9 mouse cellular contexts compared by ENCODE assay signal in genomic region chr10:127288328-127288799, GRCm38 (mm10). TPM values are rescaled to one million over a fixed set of nuclear protein-coding genes. Genes with fewer than 3 reads are reported as not detected.
A peak's percentile ranks its signal among the peaks of the same experiment; 100 is the strongest.
DNase-seq lines count a peak whose midpoint lies in the region; ATAC-seq and TF ChIP-seq lines count a peak whose summit lies in the region.
"Had no signal": no experiment of that assay in that cellular context is flagged by ENCODE, and none has a peak within 500 bp of the region (broad histone marks: within the 10 kb centered on the region; RNA-seq: fewer than 3 reads in every experiment).

No protein-coding gene starts in this region.

- no peak for TF ChIP-seq POLR2A in cerebellum, adult 2 months (IDR thresholded peaks at IDR 0.05; ENCODE audit: borderline replicate concordance, insufficient read depth, low read length)

- peaks cover 43% of the 10 kb centered on the region for H3K36me3 ChIP-seq in heart, embryonic 12.5 days
- H3K36me3 ChIP-seq in limb, embryonic 10.5 days: peaks cover 55% of the 10 kb centered on the region
- H3K36me3 ChIP-seq in midbrain, embryonic 12.5 days: peaks cover 44% of the 10 kb centered on the region

- peak; percentile 22 for ATAC-seq in heart, embryonic 12.5 days (ENCODE audit: insufficient number of reproducible peaks, low FRiP score)
- ATAC-seq in midbrain, embryonic 12.5 days (ENCODE audit: low FRiP score, low read depth): peak; percentile 3; the same call in 1 of the 2 replicates

- H3K9ac ChIP-seq in heart, embryonic 12.5 days: peak overlapping the region; percentile 84
- H3K9ac ChIP-seq in midbrain, embryonic 12.5 days (replicated peaks): peak overlapping the region; percentile 89

- H3K27me3 ChIP-seq in cerebellum, adult 2 months (ENCODE audit: control insufficient read depth, insufficient read depth, low read length): no peaks in the 10 kb centered on the region
- no peaks in the 10 kb centered on the region for H3K27me3 ChIP-seq in heart, embryonic 12.5 days (replicated peaks)
- no peaks in the 10 kb centered on the region for H3K27me3 ChIP-seq in limb, embryonic 10.5 days (ENCODE audit: low read depth, poor library complexity, severe bottlenecking)
- H3K27me3 ChIP-seq in midbrain, embryonic 12.5 days: no peaks in the 10 kb centered on the region
- H3K27me3 ChIP-seq: Patski had no signal

- no peaks in the 10 kb centered on the region for H3K9me3 ChIP-seq in heart, embryonic 12.5 days (replicated peaks)
- no peaks in the 10 kb centered on the region for H3K9me3 ChIP-seq in limb, embryonic 10.5 days (replicated peaks)
- no peaks in the 10 kb centered on the region for H3K9me3 ChIP-seq in midbrain, embryonic 12.5 days

- H3K27ac ChIP-seq in cerebellum, adult 2 months (ENCODE audit: insufficient read depth, low read length): peak overlapping the region; percentile 55; the same call in 1 of the 2 replicates
- peak overlapping the region; percentile 99 for H3K27ac ChIP-seq in heart, embryonic 12.5 days (ENCODE audit: poor library complexity, severe bottlenecking)
- peak overlapping the region; percentile 95 for H3K27ac ChIP-seq in limb, embryonic 10.5 days
- H3K27ac ChIP-seq in midbrain, embryonic 12.5 days (replicated peaks): peak overlapping the region; percentile 98

- peaks cover 20% of the 10 kb centered on the region; the same call in 1 of the 2 replicates for H3K4me1 ChIP-seq in cerebellum, adult 2 months (ENCODE audit: control insufficient read depth, insufficient read depth, low read length)
- H3K4me1 ChIP-seq in heart, embryonic 12.5 days (replicated peaks): peaks cover 55% of the 10 kb centered on the region
- peaks cover 72% of the 10 kb centered on the region for H3K4me1 ChIP-seq in limb, embryonic 10.5 days
- H3K4me1 ChIP-seq in midbrain, embryonic 12.5 days: peaks cover 59% of the 10 kb centered on the region

- DNase-seq in cerebellum, adult 2 months: no peak
- no peak for DNase-seq in cerebellum, postnatal 36 days
- DNase-seq in urinary bladder, postnatal 14 days (ENCODE audit: low spot score): peak; percentile 58
- DNase-seq in urinary bladder, postnatal 10 days (ENCODE audit: low spot score): no peak
- no peak for DNase-seq in limb, embryonic 10.5 days (ENCODE audit: low spot score)
- no peak for DNase-seq in frontal cortex, postnatal 25 days (ENCODE audit: low spot score in 2 of 2)

- peak overlapping the region; percentile 60 for H3K4me3 ChIP-seq in cerebellum, adult 2 months (replicated peaks; ENCODE audit: insufficient read depth, low read depth, low read length)
- peak overlapping the region; percentile 69 for H3K4me3 ChIP-seq in heart, embryonic 12.5 days
- peak overlapping the region; percentile 75 for H3K4me3 ChIP-seq in limb, embryonic 10.5 days
- peak overlapping the region; percentile 77 for H3K4me3 ChIP-seq in midbrain, embryonic 12.5 days

- WGBS in cerebellum, adult 2 months: under 1% methylated on average over 26 of the region's 28 CpGs
- WGBS in heart, embryonic 12.5 days: 2% methylated on average over 14 of the region's 28 CpGs
- WGBS in limb, embryonic 10.5 days: 1% methylated on average over 18 of the region's 28 CpGs
- under 1% methylated on average over 13 of the region's 28 CpGs for WGBS in midbrain, embryonic 12.5 days

- peak overlapping the region; percentile 97 for H3K4me2 ChIP-seq in heart, embryonic 12.5 days
- peak overlapping the region; percentile 94 for H3K4me2 ChIP-seq in midbrain, embryonic 12.5 days (replicated peaks)

- no peak for TF ChIP-seq CTCF in cerebellum, adult 2 months (IDR thresholded peaks at IDR 0.05; ENCODE audit: borderline replicate concordance, insufficient read depth, low read depth, low read length)

RNA-seq across cellular contexts. Expression of gene Mbd6, which starts 0.5 kb away (rescaled TPM):
- polyA plus RNA-seq in cerebellum, adult 2 months (2012; rRNA removed): 47.8 and 51.8 TPM in 2 replicates
- 13.6 and 14.6 TPM in 2 replicates for polyA plus RNA-seq in heart, embryonic 12.5 days (2016; fragmentation: Nextera tagmentation; extraction: Ambion mirVana)
- 16.7 and 18.8 TPM in 2 replicates for polyA plus RNA-seq in limb, embryonic 10.5 days (2016; fragmentation: Nextera tagmentation; extraction: Ambion mirVana)
- 20.3 and 21.7 TPM in 2 replicates for polyA plus RNA-seq in midbrain, embryonic 12.5 days (2016; fragmentation: Nextera tagmentation; extraction: Ambion mirVana)

RNA-seq across cellular contexts. Expression of gene Dctn2, which starts 22.2 kb away (rescaled TPM):
- polyA plus RNA-seq in cerebellum, adult 2 months (2012; rRNA removed): 322 and 328 TPM in 2 replicates
- 133 and 136 TPM in 2 replicates for polyA plus RNA-seq in heart, embryonic 12.5 days (2016; fragmentation: Nextera tagmentation; extraction: Ambion mirVana)
- 185 and 194 TPM in 2 replicates for polyA plus RNA-seq in limb, embryonic 10.5 days (2016; fragmentation: Nextera tagmentation; extraction: Ambion mirVana)
- 245 and 250 TPM in 2 replicates for polyA plus RNA-seq in midbrain, embryonic 12.5 days (2016; fragmentation: Nextera tagmentation; extraction: Ambion mirVana)

RNA-seq across cellular contexts. Expression of gene Mars, which starts 23.2 kb away (rescaled TPM):
- polyA plus RNA-seq in cerebellum, adult 2 months (2012; rRNA removed): 81.6 and 87.4 TPM in 2 replicates
- 107 and 110 TPM in 2 replicates for polyA plus RNA-seq in heart, embryonic 12.5 days (2016; fragmentation: Nextera tagmentation; extraction: Ambion mirVana)
- polyA plus RNA-seq in limb, embryonic 10.5 days (2016; fragmentation: Nextera tagmentation; extraction: Ambion mirVana): 170 and 205 TPM in 2 replicates
- polyA plus RNA-seq in midbrain, embryonic 12.5 days (2016; fragmentation: Nextera tagmentation; extraction: Ambion mirVana): 156 and 166 TPM in 2 replicates

RNA-seq across cellular contexts. Expression of gene Kif5a, which starts 25.2 kb away (rescaled TPM):
- 377 and 378 TPM in 2 replicates for polyA plus RNA-seq in cerebellum, adult 2 months (2012; rRNA removed)
- polyA plus RNA-seq in heart, embryonic 12.5 days (2016; fragmentation: Nextera tagmentation; extraction: Ambion mirVana): 0.37 and 0.79 TPM in 2 replicates
- 1.4 and 2.2 TPM in 2 replicates for polyA plus RNA-seq in limb, embryonic 10.5 days (2016; fragmentation: Nextera tagmentation; extraction: Ambion mirVana)
- polyA plus RNA-seq in midbrain, embryonic 12.5 days (2016; fragmentation: Nextera tagmentation; extraction: Ambion mirVana): 53.9 and 61.6 TPM in 2 replicates

RNA-seq across cellular contexts. Expression of gene Arhgap9, which starts 33.4 kb away (rescaled TPM):
- 0.87 and 0.97 TPM in 2 replicates for polyA plus RNA-seq in cerebellum, adult 2 months (2012; rRNA removed)
- 0.89 and 1.8 TPM in 2 replicates for polyA plus RNA-seq in heart, embryonic 12.5 days (2016; fragmentation: Nextera tagmentation; extraction: Ambion mirVana)
- polyA plus RNA-seq in limb, embryonic 10.5 days (2016; fragmentation: Nextera tagmentation; extraction: Ambion mirVana): 5.5 and 5.9 TPM in 2 replicates
- polyA plus RNA-seq in midbrain, embryonic 12.5 days (2016; fragmentation: Nextera tagmentation; extraction: Ambion mirVana): 0.86 and 1.1 TPM in 2 replicates
- polyA plus RNA-seq: Patski had no signal
